Mouse (Mus musculus): Measurements from ENCODE around the gene Hes2.

Gene Hes2

DNA sequence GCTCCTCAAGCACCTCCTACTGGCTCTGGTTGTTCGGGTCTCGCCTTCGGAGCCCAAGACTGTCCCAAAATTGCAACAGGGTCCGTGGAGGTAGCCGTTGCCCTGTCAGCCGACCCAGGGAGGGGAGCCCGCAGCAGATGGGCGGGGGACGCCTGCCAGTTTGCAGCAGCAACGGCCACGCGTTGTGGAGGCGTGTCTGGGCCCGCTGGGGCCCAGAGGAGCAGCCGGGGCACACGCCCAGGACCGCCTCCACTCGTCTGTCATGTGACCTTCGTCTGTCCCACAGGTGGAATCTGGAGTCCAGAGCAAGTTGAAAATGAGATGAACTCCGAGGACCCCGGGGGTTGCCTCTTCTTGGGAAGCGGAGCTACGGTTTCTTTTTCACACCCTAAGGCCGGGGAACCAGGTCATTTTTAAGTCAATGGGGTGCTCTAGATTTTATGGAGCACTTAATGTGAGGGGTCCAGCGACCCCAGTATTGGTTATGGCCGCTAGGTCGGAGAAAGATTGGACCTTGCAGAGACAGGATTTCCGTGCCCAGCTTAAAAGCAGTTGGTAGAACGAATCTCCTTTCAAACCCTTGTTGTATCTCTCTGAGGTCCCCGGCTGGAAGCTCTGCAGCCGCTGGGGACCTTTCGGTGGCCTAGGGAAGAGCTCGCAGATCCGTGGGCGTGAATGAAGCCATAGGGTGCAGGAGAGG, at the start of gene Hes2:
TSS of gene Hes2 (plus strand) at position 283 of the 700 bp plus-strand sequence.
- DNase-seq (ENCODE audit: low read depth, low spot score), result no peak

- no peak for DNase-seq (ENCODE audit: low read depth, low spot score)
Observed at GRCm38 (mm10) chr4:152109509-152109908, 49.2 kb upstream of the Hes2 start.

GRCm38 (mm10) chr4:152110689-152111088, 48.0 kb upstream of the Hes2 start:
- DNase-seq (ENCODE audit: low read depth, low spot score), result no peak

DNA sequence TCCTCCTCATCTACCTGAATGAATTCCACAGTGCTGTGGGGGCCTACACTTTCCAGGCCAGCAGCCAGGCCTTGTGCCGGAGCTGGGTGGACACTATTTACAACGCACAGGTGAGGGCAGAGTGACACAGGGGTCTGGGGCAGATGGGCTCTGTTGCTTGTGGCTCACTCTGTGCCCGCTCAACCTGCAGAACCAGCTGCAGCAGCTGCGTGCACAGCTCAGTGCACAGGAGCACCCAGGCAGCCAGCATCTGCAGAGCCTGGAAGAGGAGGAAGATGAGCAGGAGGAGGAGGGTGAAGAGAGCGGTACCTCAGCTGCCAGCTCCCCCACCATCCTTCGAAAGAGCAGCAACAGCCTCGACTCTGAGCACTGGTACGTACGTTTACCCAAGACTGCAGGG, 46.3 kb upstream of the Hes2 start:
- no peak for DNase-seq (ENCODE audit: low read depth, low spot score)

DNA sequence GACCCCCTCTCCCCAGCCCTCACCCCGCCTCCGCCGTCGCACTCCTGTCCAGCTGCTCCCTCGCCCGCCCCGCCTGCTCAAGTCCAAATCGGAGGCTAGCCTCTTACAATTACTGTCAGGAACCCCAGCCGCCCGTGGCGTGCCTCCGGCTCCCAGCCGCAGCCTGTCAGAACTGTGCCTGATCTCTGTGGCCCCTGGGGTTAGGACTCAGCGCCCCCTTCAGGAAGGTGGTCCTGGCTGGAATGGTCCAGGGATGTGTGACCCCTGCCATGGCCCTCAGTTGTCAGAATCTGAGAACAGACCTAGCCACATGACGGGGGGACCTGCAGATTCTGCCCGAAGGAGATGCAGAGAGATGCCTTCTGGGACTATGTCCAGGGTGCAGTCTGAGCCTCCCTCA, 44.6 kb upstream of the Hes2 start:
- no peak for DNase-seq (ENCODE audit: low read depth, low spot score)

GRCm38 (mm10) chr4:152115921-152116612, 42.6 kb upstream of the Hes2 start, which contains the start of gene Tnfrsf25:
Gene Tnfrsf25 (plus strand): TSS chr4:152115934.
- DNase-seq (ENCODE audit: low read depth, low spot score), result no peak

- DNase-seq (ENCODE audit: low read depth, low spot score), result no peak
Observed at GRCm38 (mm10) chr4:152117538-152117937, 41.1 kb upstream of the Hes2 start.

DNA sequence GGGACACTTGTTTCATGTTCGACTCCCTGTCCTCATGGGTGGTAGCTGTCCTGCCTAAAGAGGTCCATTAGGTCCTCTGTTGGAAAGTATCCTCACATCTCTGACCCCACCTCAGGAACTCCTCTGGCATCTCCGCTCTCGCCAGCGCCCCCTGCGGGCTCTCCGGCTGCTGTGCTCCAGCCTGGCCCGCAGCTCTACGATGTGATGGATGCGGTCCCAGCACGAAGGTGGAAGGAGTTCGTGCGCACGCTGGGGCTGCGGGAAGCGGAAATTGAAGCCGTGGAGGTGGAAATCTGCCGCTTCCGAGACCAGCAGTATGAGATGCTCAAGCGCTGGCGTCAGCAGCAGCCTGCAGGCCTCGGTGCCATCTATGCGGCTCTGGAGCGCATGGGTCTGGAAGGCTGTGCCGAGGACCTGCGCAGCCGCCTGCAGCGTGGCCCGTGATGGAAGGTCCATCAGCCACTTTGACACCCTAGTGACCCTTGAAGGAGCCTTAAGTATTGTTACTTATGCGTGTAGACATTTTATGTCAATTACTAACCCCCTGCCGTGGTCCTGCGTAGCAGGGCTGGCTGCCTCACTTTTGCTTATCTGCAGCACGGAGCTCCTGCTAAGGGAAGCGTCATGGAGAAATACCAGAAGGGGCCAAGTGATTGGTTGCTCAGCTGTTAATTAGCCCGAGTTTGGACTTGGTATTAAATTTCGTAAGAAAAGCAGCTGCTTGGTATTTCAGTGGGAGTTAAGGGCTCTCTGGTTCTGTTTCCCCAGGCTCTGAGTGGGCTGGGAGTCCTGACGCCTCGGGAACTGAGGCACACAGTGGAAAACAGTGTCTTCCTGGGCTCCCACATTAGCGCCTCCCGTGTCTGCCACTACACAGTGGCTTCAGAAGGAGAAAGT, 39.0 kb upstream of the Hes2 start:
- no peak for DNase-seq (ENCODE audit: low read depth, low spot score)

DNA sequence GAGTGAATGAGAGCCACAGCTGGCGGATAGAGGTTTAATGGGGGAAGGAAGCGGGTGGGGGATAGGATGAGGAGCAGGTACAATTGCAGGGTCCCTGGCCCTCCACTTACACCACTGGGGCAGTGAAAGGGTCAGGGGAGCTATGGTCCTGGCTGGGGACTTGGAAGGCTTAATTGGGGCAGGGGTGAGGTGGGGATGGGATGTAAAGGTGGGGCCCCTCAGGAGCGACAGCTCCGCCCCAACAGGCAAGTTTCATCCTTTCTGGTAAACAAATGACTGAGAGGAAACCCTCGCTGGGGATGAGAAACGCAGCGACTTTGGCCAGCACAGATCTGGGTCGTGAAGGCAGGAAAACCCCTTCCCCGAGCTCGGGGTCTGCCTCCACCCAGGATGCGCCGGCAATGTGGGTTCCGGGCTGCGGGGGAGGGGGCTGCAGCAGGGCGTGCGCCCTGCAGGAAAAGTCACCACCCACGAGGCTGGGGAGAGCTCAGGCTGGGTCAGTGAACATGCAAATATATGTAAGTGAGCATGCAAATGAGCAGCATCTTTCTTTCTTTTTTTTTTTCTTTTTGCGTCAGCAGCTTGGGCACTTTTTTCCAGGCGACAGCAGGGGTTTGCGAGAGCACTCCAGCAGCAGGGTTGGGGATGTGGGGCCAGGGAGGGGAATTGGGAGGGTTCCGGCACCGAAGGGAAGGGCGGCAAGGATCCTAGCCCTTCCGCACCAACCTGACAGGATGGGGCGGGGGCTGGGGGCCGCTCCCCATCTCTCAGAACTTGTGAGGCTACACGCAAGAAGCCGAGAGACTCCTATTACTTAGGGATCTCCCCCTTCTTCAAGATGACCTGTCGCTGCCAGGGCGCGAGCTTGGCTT, 38.1 kb upstream of the Hes2 start:
- DNase-seq (ENCODE audit: low read depth, low spot score), result no peak

GRCm38 (mm10) chr4:152121183-152121505, 37.5 kb upstream of the Hes2 start:
- no peak for DNase-seq (ENCODE audit: low read depth, low spot score)

GRCm38 (mm10) chr4:152124361-152124961, 34.2 kb upstream of the Hes2 start:
- no peak for DNase-seq (ENCODE audit: low read depth, low spot score)

- no peak for DNase-seq (ENCODE audit: low read depth, low spot score)
Observed at GRCm38 (mm10) chr4:152125161-152126025, 33.3 kb upstream of the Hes2 start.

- DNase-seq (ENCODE audit: low read depth, low spot score), result no peak
Observed at GRCm38 (mm10) chr4:152126026-152126920, 32.4 kb upstream of the Hes2 start.

DNA sequence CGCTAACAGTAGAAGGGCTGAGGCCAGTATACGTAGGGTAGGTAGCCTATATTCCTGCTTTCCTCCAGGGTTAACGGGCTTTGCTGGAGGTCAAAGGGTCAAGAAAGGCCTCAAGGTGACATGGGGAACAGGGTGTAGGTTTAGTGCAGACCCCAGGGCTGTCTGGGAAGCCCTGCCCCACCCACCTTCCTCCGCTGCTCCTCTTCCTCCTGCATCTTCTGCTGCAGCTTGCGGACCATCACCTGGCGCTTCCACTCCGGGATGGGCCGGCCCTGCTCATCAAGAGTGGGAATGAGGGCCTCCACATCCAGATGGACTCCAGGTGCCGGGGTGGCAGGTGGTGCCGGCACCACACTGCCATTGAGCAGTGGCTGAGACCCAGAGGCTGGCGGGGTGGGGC, 30.8 kb upstream of the Hes2 start:
- DNase-seq (ENCODE audit: low read depth, low spot score), result no peak

DNA sequence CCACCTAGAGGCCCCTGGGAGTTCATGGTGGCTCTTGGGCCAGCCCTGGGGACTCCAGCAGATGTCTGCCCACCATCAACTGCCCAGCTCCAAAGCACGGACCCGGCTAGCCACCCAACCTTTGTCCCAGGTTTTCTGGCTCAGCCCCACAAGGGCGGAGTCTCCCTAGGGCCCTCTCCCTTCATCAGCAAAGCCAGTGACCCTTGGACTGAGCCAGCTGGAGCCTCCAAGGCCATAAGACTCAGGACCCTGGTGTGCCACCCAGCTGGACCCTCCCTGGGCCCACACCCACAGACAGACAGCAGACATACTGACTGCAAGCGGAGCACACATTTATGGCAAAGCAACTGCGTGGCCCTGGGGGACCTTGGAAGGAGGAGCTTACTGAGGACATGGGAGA, 29.9 kb upstream of the Hes2 start:
- DNase-seq (ENCODE audit: low read depth, low spot score), result no peak

DNA sequence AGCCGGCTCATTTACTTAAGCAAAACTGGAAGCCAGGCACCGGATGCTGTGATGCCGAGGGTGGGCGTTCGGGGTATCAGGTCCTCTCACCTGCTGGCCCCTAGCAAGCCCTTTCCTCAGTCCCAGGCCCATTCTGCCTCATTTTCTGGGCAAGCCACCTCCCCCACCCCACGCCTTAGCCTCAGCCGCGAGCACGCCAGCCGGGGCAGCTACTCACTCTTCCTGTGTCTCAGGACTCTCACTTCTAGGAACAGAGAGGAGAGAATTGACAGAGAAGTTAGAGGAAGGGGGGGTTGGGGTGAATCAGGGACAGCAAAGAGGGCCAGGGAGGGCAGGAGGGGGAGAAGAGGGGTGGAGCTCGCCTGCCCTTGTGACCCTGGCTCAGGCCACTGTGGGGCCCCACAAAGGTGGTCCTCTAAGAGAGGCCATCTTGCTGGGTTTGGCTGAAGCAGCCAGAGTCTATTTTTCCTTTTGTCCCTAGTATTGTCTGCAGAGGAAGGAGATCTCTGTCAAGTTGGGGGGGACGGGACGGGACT, 29.2 kb upstream of the Hes2 start:
- no peak for DNase-seq (ENCODE audit: low read depth, low spot score)

- no peak for DNase-seq (ENCODE audit: low read depth, low spot score)
Observed at GRCm38 (mm10) chr4:152130771-152131653, 27.7 kb upstream of the Hes2 start.
